Comparison of ENCODE assay signal across 11 mouse cellular contexts in genomic region chr11:101263138-101263988, GRCm38 (mm10). TPM values are rescaled to one million over a fixed set of nuclear protein-coding genes. Genes with fewer than 3 reads are reported as not detected.
A peak's percentile ranks its signal among the peaks of the same experiment; 100 is the strongest.
DNase-seq lines count a peak whose midpoint lies in the region; ATAC-seq lines count a peak whose summit lies in the region.
"Had no signal": no experiment of that assay in that cellular context is flagged by ENCODE, and none has a peak within 500 bp of the region (broad histone marks: within the 10 kb centered on the region; RNA-seq: fewer than 3 reads in every experiment).

No protein-coding gene starts in this region.

- no peak overlapping the region for H3K27ac ChIP-seq in heart, embryonic 13.5 days (replicated peaks)
- H3K27ac ChIP-seq in liver, embryonic 12.5 days = no peak overlapping the region
- H3K27ac ChIP-seq in embryonic facial prominence, embryonic 13.5 days = no peak overlapping the region
- no peak overlapping the region for H3K27ac ChIP-seq in limb, embryonic 12.5 days

- H3K4me1 ChIP-seq in heart, embryonic 13.5 days = peaks cover 68% of the 10 kb centered on the region
- peaks cover 72% of the 10 kb centered on the region for H3K4me1 ChIP-seq in liver, embryonic 12.5 days
- peaks cover 59% of the 10 kb centered on the region for H3K4me1 ChIP-seq in embryonic facial prominence, embryonic 13.5 days
- H3K4me1 ChIP-seq in limb, embryonic 12.5 days (replicated peaks) = peaks cover 50% of the 10 kb centered on the region

- WGBS in heart, embryonic 13.5 days = 10% methylated on average over 32 of the region's 32 CpGs
- 13% methylated on average over 32 of the region's 32 CpGs for WGBS in liver, embryonic 12.5 days (ENCODE audit: insufficient replicate concordance)
- 4% methylated on average over 32 of the region's 32 CpGs for WGBS in embryonic facial prominence, embryonic 13.5 days
- 4% methylated on average over 32 of the region's 32 CpGs for WGBS in limb, embryonic 12.5 days

- H3K9ac ChIP-seq in heart, embryonic 13.5 days = peak overlapping the region; percentile 54
- H3K9ac ChIP-seq in liver, embryonic 12.5 days = peak overlapping the region; percentile 3; the same call in 1 of the 2 replicates
- no peak overlapping the region for H3K9ac ChIP-seq in embryonic facial prominence, embryonic 13.5 days
- H3K9ac ChIP-seq in limb, embryonic 12.5 days (replicated peaks) = no peak overlapping the region

- ATAC-seq in heart, embryonic 13.5 days (ENCODE audit: extremely low read depth, insufficient number of reproducible peaks, low FRiP score, low TSS enrichment) = no peak
- no peak for ATAC-seq in liver, embryonic 12.5 days
- no peak for ATAC-seq in embryonic facial prominence, embryonic 13.5 days (ENCODE audit: insufficient number of reproducible peaks, insufficient read depth, low FRiP score, low TSS enrichment, low read depth)
- ATAC-seq in limb, embryonic 12.5 days (ENCODE audit: insufficient number of reproducible peaks, insufficient read depth, low FRiP score, low TSS enrichment, low read depth) = no peak
- no peak for ATAC-seq in erythroid progenitor cell, adult 5-6 weeks (replicated peaks; ENCODE audit: low FRiP score, poor library complexity, severe bottlenecking)

- H3K27me3 ChIP-seq in heart, embryonic 13.5 days (replicated peaks) = peaks cover 58% of the 10 kb centered on the region
- H3K27me3 ChIP-seq in liver, embryonic 12.5 days (replicated peaks) = peaks cover 66% of the 10 kb centered on the region
- H3K27me3 ChIP-seq in embryonic facial prominence, embryonic 13.5 days = peaks cover 66% of the 10 kb centered on the region
- peaks cover 67% of the 10 kb centered on the region for H3K27me3 ChIP-seq in limb, embryonic 12.5 days

- no peaks in the 10 kb centered on the region for H3K9me3 ChIP-seq in heart, embryonic 13.5 days
- no peaks in the 10 kb centered on the region for H3K9me3 ChIP-seq in liver, embryonic 12.5 days (replicated peaks)
- H3K9me3 ChIP-seq in embryonic facial prominence, embryonic 13.5 days = no peaks in the 10 kb centered on the region
- no peaks in the 10 kb centered on the region for H3K9me3 ChIP-seq in limb, embryonic 12.5 days

- peak overlapping the region; percentile 75 for H3K4me3 ChIP-seq in heart, embryonic 13.5 days
- peak overlapping the region; percentile 80 for H3K4me3 ChIP-seq in liver, embryonic 12.5 days
- H3K4me3 ChIP-seq in embryonic facial prominence, embryonic 13.5 days = peak overlapping the region; percentile 63; the same call in 1 of the 2 replicates
- H3K4me3 ChIP-seq in limb, embryonic 12.5 days (replicated peaks) = peak overlapping the region; percentile 59

- H3K36me3 ChIP-seq in heart, embryonic 13.5 days = peaks cover 11% of the 10 kb centered on the region; the same call in 1 of the 2 replicates
- H3K36me3 ChIP-seq in liver, embryonic 12.5 days = peaks cover 23% of the 10 kb centered on the region
- peaks cover 7% of the 10 kb centered on the region for H3K36me3 ChIP-seq in embryonic facial prominence, embryonic 13.5 days
- no peaks in the 10 kb centered on the region for H3K36me3 ChIP-seq in limb, embryonic 12.5 days

- H3K4me2 ChIP-seq in heart, embryonic 13.5 days = peak overlapping the region; percentile 99
- peak overlapping the region; percentile 95 for H3K4me2 ChIP-seq in liver, embryonic 12.5 days
- H3K4me2 ChIP-seq in embryonic facial prominence, embryonic 13.5 days = peak overlapping the region; percentile 98
- H3K4me2 ChIP-seq in limb, embryonic 12.5 days = peak overlapping the region; percentile 97

- no peak for DNase-seq in heart, postnatal 36 days
- no peak for DNase-seq in liver
- no peak for DNase-seq in cerebellum, adult 18-20 months
- DNase-seq: gastrocnemius, postnatal 36 days; lung, postnatal 14 days; spleen, adult 18-20 months had no signal

- intact Hi-C loops in heart, postnatal 36 days (cut with DNase I) = no loop called here

RNA-seq across cellular contexts. Expression of gene Wnk4, which starts 3.0 kb away (rescaled TPM):
- 7.6 and 8.0 TPM in 2 replicates for polyA plus RNA-seq in heart, embryonic 13.5 days (2015; fragmentation: Nextera tagmentation; extraction: Ambion mirVana)
- 10 to 100 TPM; 18.5 to 19.8 TPM for total RNA-seq in heart, postnatal 36 days (2021)
- 11.3 and 12.3 TPM in 2 replicates for polyA plus RNA-seq in liver, embryonic 12.5 days (2016; fragmentation: Nextera tagmentation; extraction: Ambion mirVana)
- 9.8 and 10.9 TPM in 2 replicates for polyA plus RNA-seq in embryonic facial prominence, embryonic 13.5 days (2015; fragmentation: Nextera tagmentation; extraction: Ambion mirVana)
- polyA plus RNA-seq in limb, embryonic 12.5 days (2016; fragmentation: Nextera tagmentation; extraction: Ambion mirVana) = 9.4 and 12.4 TPM in 2 replicates
- 0.72 and 5.9 TPM in 2 replicates for total RNA-seq in erythroid progenitor cell, adult 5-6 weeks (2015; ENCODE audit: low replicate concordance)
- total RNA-seq in erythroid progenitor cell, adult 5-6 weeks (2017; ENCODE audit: low replicate concordance) = 2.8 and 3.1 TPM in 2 replicates

RNA-seq across cellular contexts. Expression of gene Vps25, which starts 9.9 kb away (rescaled TPM):
- 98.8 and 111 TPM in 2 replicates for polyA plus RNA-seq in heart, embryonic 13.5 days (2015; fragmentation: Nextera tagmentation; extraction: Ambion mirVana)
- total RNA-seq in heart, postnatal 36 days (2021) = 10 to 100 TPM; 84.6 to 95.8 TPM
- 106 TPM in 2 replicates for polyA plus RNA-seq in liver, embryonic 12.5 days (2016; fragmentation: Nextera tagmentation; extraction: Ambion mirVana)
- 106 and 118 TPM in 2 replicates for polyA plus RNA-seq in embryonic facial prominence, embryonic 13.5 days (2015; fragmentation: Nextera tagmentation; extraction: Ambion mirVana)
- 94.1 and 104 TPM in 2 replicates for polyA plus RNA-seq in limb, embryonic 12.5 days (2016; fragmentation: Nextera tagmentation; extraction: Ambion mirVana)
- total RNA-seq in erythroid progenitor cell, adult 5-6 weeks (2015; ENCODE audit: low replicate concordance) = 133 and 142 TPM in 2 replicates
- 27.3 and 31.7 TPM in 2 replicates for total RNA-seq in erythroid progenitor cell, adult 5-6 weeks (2017; ENCODE audit: low replicate concordance)

RNA-seq across cellular contexts. Expression of gene Cntd1, which starts 15.4 kb away (rescaled TPM):
- 0.48 and 0.65 TPM in 2 replicates for polyA plus RNA-seq in heart, embryonic 13.5 days (2015; fragmentation: Nextera tagmentation; extraction: Ambion mirVana)
- total RNA-seq in heart, postnatal 36 days (2021) = under 1 TPM; 0.11 to 0.35 TPM
- 0.74 and 1.3 TPM in 2 replicates for polyA plus RNA-seq in liver, embryonic 12.5 days (2016; fragmentation: Nextera tagmentation; extraction: Ambion mirVana)
- 1.7 and 2.3 TPM in 2 replicates for polyA plus RNA-seq in embryonic facial prominence, embryonic 13.5 days (2015; fragmentation: Nextera tagmentation; extraction: Ambion mirVana)
- 1.0 and 1.6 TPM in 2 replicates for polyA plus RNA-seq in limb, embryonic 12.5 days (2016; fragmentation: Nextera tagmentation; extraction: Ambion mirVana)
- total RNA-seq in erythroid progenitor cell, adult 5-6 weeks (2015; ENCODE audit: low replicate concordance) = 5.8 and 10.1 TPM in 2 replicates
- total RNA-seq in erythroid progenitor cell, adult 5-6 weeks (2017; ENCODE audit: low replicate concordance) = 11.1 and 11.6 TPM in 2 replicates

RNA-seq across cellular contexts. Expression of gene Coa3, which starts 15.6 kb away (rescaled TPM):
- 165 and 171 TPM in 2 replicates for polyA plus RNA-seq in heart, embryonic 13.5 days (2015; fragmentation: Nextera tagmentation; extraction: Ambion mirVana)
- 10 to 100 TPM; 90.1 to 92.7 TPM for total RNA-seq in heart, postnatal 36 days (2021)
- 144 and 150 TPM in 2 replicates for polyA plus RNA-seq in liver, embryonic 12.5 days (2016; fragmentation: Nextera tagmentation; extraction: Ambion mirVana)
- 193 and 196 TPM in 2 replicates for polyA plus RNA-seq in embryonic facial prominence, embryonic 13.5 days (2015; fragmentation: Nextera tagmentation; extraction: Ambion mirVana)
- polyA plus RNA-seq in limb, embryonic 12.5 days (2016; fragmentation: Nextera tagmentation; extraction: Ambion mirVana) = 193 and 204 TPM in 2 replicates
- 19.8 and 33.1 TPM in 2 replicates for total RNA-seq in erythroid progenitor cell, adult 5-6 weeks (2015; ENCODE audit: low replicate concordance)
- 5.3 and 16.2 TPM in 2 replicates for total RNA-seq in erythroid progenitor cell, adult 5-6 weeks (2017; ENCODE audit: low replicate concordance)

RNA-seq across cellular contexts. Expression of gene Ramp2, which starts 17.5 kb away (rescaled TPM):
- polyA plus RNA-seq in heart, embryonic 13.5 days (2015; fragmentation: Nextera tagmentation; extraction: Ambion mirVana) = 210 and 234 TPM in 2 replicates
- total RNA-seq in heart, postnatal 36 days (2021) = 100 to 1,000 TPM in 1 of 2 experiments, 10 to 100 TPM in 1; 88.9 to 132 TPM
- polyA plus RNA-seq in liver, embryonic 12.5 days (2016; fragmentation: Nextera tagmentation; extraction: Ambion mirVana) = 32.6 and 33.5 TPM in 2 replicates
- polyA plus RNA-seq in embryonic facial prominence, embryonic 13.5 days (2015; fragmentation: Nextera tagmentation; extraction: Ambion mirVana) = 84.9 and 92.3 TPM in 2 replicates
- polyA plus RNA-seq in limb, embryonic 12.5 days (2016; fragmentation: Nextera tagmentation; extraction: Ambion mirVana) = 53.0 and 61.5 TPM in 2 replicates
- total RNA-seq in erythroid progenitor cell, adult 5-6 weeks (2015; ENCODE audit: low replicate concordance) = not detected in 2 replicates
- not detected in 2 replicates for total RNA-seq in erythroid progenitor cell, adult 5-6 weeks (2017; ENCODE audit: low replicate concordance)

Comparison
In these comparisons a context has a peak if more than half of its experiments do, and no peak if none do; other contexts are left out.
1. H3K9ac ChIP-seq: peak in heart, embryonic 13.5 days (single experiment) and liver, embryonic 12.5 days (single experiment); none in embryonic facial prominence, embryonic 13.5 days (single experiment) and limb, embryonic 12.5 days (single experiment).
2. Peak in every context shown above with its lines, with median percentiles within 50 percentile points of each other: H3K4me2 ChIP-seq and H3K4me3 ChIP-seq.